8 mouse cellular contexts compared by ENCODE assay signal in the genomic region with DNA sequence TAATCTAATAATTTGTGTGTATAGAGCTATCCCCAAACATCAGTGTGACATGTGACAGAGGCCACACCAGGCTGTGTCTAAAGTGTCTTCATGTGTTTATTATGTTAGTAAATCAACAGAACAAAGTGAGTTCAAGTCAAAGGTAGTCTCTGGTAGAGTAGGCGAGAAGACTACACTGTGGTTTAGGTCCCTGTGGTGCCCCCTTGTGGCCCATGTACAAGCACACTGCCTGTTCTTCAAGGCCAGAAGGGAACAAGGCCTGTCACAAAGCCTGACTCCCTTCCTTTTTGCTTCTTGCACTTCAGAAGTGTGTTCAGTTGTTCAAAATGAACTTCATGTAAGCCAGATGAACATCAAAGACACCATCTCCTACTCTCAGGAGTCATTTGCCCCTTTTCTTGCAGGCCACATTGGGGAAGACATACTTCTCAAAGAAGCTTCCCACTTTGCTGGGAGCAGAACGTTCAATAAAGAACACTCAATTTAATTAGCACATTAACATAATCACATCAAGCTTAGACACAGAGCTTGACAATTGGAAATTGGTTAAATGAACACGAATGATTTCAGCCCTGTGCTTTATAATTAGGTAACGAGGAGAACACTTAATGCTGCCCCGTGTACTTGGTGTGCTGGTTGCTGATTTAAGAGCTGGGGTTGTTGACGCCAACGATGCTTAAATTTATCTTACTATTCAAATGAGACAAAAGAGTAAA. TPM values are rescaled to one million over a fixed set of nuclear protein-coding genes. Genes with fewer than 3 reads are reported as not detected.
A peak's percentile ranks its signal among the peaks of the same experiment; 100 is the strongest.
DNase-seq lines count a peak whose midpoint lies in the region.

No protein-coding gene starts in this region.

- DNase-seq in left cerebral cortex, postnatal 14 days (ENCODE audit: low spot score in 2 of 2): peak; percentile 41 to 52
- DNase-seq in left cerebral cortex, postnatal 36 days (ENCODE audit: low spot score in 2 of 2): no peak
- DNase-seq in ES-CJ7 (ENCODE audit: low read depth, low spot score): peak; percentile 67
- peak; percentile 41 for DNase-seq in adrenal gland, postnatal 25 days
- DNase-seq in kidney, adult 8-10 months: peak; percentile 45 to 77
- DNase-seq in retina, postnatal 1 day: peak; percentile 69
- no peak for DNase-seq in spleen, postnatal 36 days (ENCODE audit: low spot score in 2 of 2)
- DNase-seq in cerebellum, adult 8-10 months: no peak

- intact Hi-C loops in left cerebral cortex, postnatal 14 days (cut with DNase I): no loop called here
- intact Hi-C loops in left cerebral cortex, postnatal 36 days (cut with DNase I): no loop called here

RNA-seq across cellular contexts. Expression of gene Arnt2, which starts 14.9 kb away (rescaled TPM):
- 100 to 1,000 TPM; 189 to 193 TPM for total RNA-seq in left cerebral cortex, postnatal 14 days (2021)
- 100 to 1,000 TPM; 224 to 265 TPM for total RNA-seq in left cerebral cortex, postnatal 36 days (2021)
- 32.9 and 41.3 TPM in 2 replicates for total RNA-seq in adrenal gland, postnatal 25 days (2021)

Comparison
In these comparisons a context has a peak if more than half of its experiments do, and no peak if none do; other contexts are left out.
1. DNase-seq: peak in left cerebral cortex, postnatal 14 days (2 of 2), ES-CJ7 (single experiment), adrenal gland, postnatal 25 days (single experiment), kidney, adult 8-10 months (2 of 2) and retina, postnatal 1 day (single experiment); none in left cerebral cortex, postnatal 36 days (0 of 2), spleen, postnatal 36 days (0 of 2) and cerebellum, adult 8-10 months (single experiment).